Mouse (Mus musculus) Patski (cell line): ENCODE measurements around the gene Grasp. TPM values are rescaled to one million over a fixed set of nuclear protein-coding genes. Genes with fewer than 3 reads are reported as not detected.
A peak's percentile ranks its signal among the peaks of the same experiment; 100 is the strongest.

Source experiments
- ATAC-seq: fragments of 100-300 bp; one replicate; pipeline ENCODE4 v1.8.0; 2021
- CTCF ChIA-PET: fragments of 350-600 bp; sonication (Branson Sonifier 250); formaldehyde crosslinking; loops from one replicate; lab custom pipeline; 2022; ENCODE audit warnings: inconsistent platforms; lab: Charles Lee
- POLR2A ChIA-PET: fragments of 350-600 bp; sonication (Branson Sonifier 250); formaldehyde crosslinking; loops from one replicate; lab custom pipeline; 2022; ENCODE audit warnings: antibody characterized with exemption, inconsistent platforms; lab: Charles Lee
- DNase-seq: peaks from one replicate; pipeline ENCODE4 v3.0.0-alpha.2; 2011; ENCODE audit warnings: low read depth, low spot score
- H3K27me3 ChIP-seq: fragments of 371-371 bp; one replicate; pipeline ENCODE4 v1.5.1; 2021
- CTCF ChIP-seq: fragments of 100-300 bp; IDR thresholded peaks from one replicate; pipeline ENCODE4 v1.5.1; 2021
- in situ Hi-C: fragments of 300-500 bp; cut with MboI; formaldehyde crosslinking; loops from 3 replicates; pipeline ENCODE4 v1.11.1; 2018; ENCODE audit warnings: low pct_unique_long_range_greater_than_20kb, mixed read lengths
- polyA plus RNA-seq: library from polyadenylated mRNA; unstranded; gene quantifications from one replicate; pipeline ENCODE4 v1.2.3, GENCODE M21; 2021

The Grasp gene
- polyA plus RNA-seq: 6.8 TPM

GRCm38 (mm10) chr15:101224006-101224906 lies at the start of gene Grasp:
Grasp (plus strand) TSS chr15:101224188.
- CTCF ChIA-PET: interaction anchor here (1.4 to 8.2 kb wide), 4 partner anchors 8 to 18 kb away, joined by 3 to 92 read pairs (median 16); no protein-coding TSS in a partner anchor
- in situ Hi-C loops: no loop called here
- no peaks in the 10 kb centered on the region for H3K27me3 ChIP-seq
- ATAC-seq (peak; percentile 51), DNase-seq (no peak)
- TF ChIP-seq CTCF: no peak
- POLR2A ChIA-PET: interaction anchor here (0.6 to 3.8 kb wide), 4 partner anchors 11 to 362 kb away, joined by 3 to 29 read pairs (median 8); no protein-coding TSS in a partner anchor

- DNase-seq (no peak), ATAC-seq (no peak)
- in situ Hi-C loops: no loop called here
- ChIA-PET POLR2A (interaction anchor here (0.7 to 1.2 kb wide), 3 partner anchors 27 to 413 kb away, joined by 3 read pairs; partner anchors contain the start of gene Slc4a8), CTCF (interaction anchor here (1.6 kb wide), 1 partner anchor 24 kb away, joined by 4 read pairs; no protein-coding TSS in a partner anchor)
- H3K27me3 ChIP-seq: no peaks in the 10 kb centered on the region
- TF ChIP-seq CTCF: no peak
Observed at GRCm38 (mm10) chr15:101174294-101175130, 49.5 kb upstream of the Grasp start.

- no peak for ATAC-seq
- in situ Hi-C loops: no loop called here
- POLR2A ChIA-PET: interaction anchor here (0.7 to 1.2 kb wide), 3 partner anchors 28 to 414 kb away, joined by 3 read pairs; partner anchors contain the start of gene Slc4a8
- CTCF ChIA-PET: no interaction called here
- no peak for DNase-seq
- H3K27me3 ChIP-seq: no peaks in the 10 kb centered on the region
- no peak for TF ChIP-seq CTCF
Observed at GRCm38 (mm10) chr15:101175131-101175460, 48.9 kb upstream of the Grasp start.

GRCm38 (mm10) chr15:101175613-101176283 lies 48.2 kb upstream of the Grasp start:
- TF ChIP-seq CTCF: no peak
- ATAC-seq (no peak), DNase-seq (no peak)
- ChIA-PET CTCF (no interaction called here), POLR2A (no interaction called here)
- in situ Hi-C loops: no loop called here
- no peaks in the 10 kb centered on the region for H3K27me3 ChIP-seq

GRCm38 (mm10) chr15:101176284-101176680 lies 47.7 kb upstream of the Grasp start:
- in situ Hi-C loops: no loop called here
- ChIA-PET POLR2A (no interaction called here), CTCF (no interaction called here)
- no peaks in the 10 kb centered on the region for H3K27me3 ChIP-seq
- ATAC-seq: no peak
- TF ChIP-seq CTCF: no peak
- no peak for DNase-seq

- CTCF ChIA-PET: no interaction called here
- no peaks in the 10 kb centered on the region for H3K27me3 ChIP-seq
- ATAC-seq (no peak), DNase-seq (no peak)
- in situ Hi-C loops: no loop called here
- POLR2A ChIA-PET: no interaction called here
- no peak for TF ChIP-seq CTCF
Observed at GRCm38 (mm10) chr15:101176795-101177691, 46.9 kb upstream of the Grasp start.

- in situ Hi-C loops: no loop called here
- ATAC-seq (no peak), DNase-seq (no peak)
- ChIA-PET POLR2A (no interaction called here), CTCF (interaction anchor here (1.4 to 3.7 kb wide), 2 partner anchors 15 to 17 kb away, joined by 5 to 18 read pairs; no protein-coding TSS in a partner anchor)
- TF ChIP-seq CTCF: no peak
- H3K27me3 ChIP-seq: no peaks in the 10 kb centered on the region
Observed at GRCm38 (mm10) chr15:101180363-101181105, 43.5 kb upstream of the Grasp start.

- POLR2A ChIA-PET: no interaction called here
- CTCF ChIA-PET: interaction anchor here (1.2 to 3.7 kb wide), 5 partner anchors 9 to 29 kb away, joined by 3 to 18 read pairs (median 3); no protein-coding TSS in a partner anchor
Observed at GRCm38 (mm10) chr15:101181106-101181466, 42.9 kb upstream of the Grasp start.

More at GRCm38 (mm10) chr15:101181106-101181466, 42.9 kb upstream of the Grasp start:
- no peak for TF ChIP-seq CTCF
- no peaks in the 10 kb centered on the region for H3K27me3 ChIP-seq
- in situ Hi-C loops: no loop called here
- ATAC-seq: no peak
- DNase-seq: no peak
